Mouse (Mus musculus) stomach, postnatal 0 days (tissue): Measurements from ENCODE around the gene Gm10670. TPM values are rescaled to one million over a fixed set of nuclear protein-coding genes. Genes with fewer than 3 reads are reported as not detected.
"Not testable (repeated sequence)": the region's sequence is repeated elsewhere in the genome, so short reads cannot be mapped to it uniquely, and the experiment has no call there.

Experiments used
- ATAC-seq: fragments of 200-750 bp; cut with Nextera tagmentation; 2 replicates; pipeline ENCODE4 v1.8.0; 2017; ENCODE audit not compliant: low FRiP score, low TSS enrichment
- DNase-seq: peaks from one replicate; pipeline ENCODE4 v3.0.0-alpha.2; 2016; ENCODE audit warnings: low spot score
- H3K27ac ChIP-seq: fragments of 300-500 bp; sonication (generic); replicated peaks from 2 replicates; pipeline ENCODE4 v1.5.1; 2014; ENCODE audit warnings: mild to moderate bottlenecking, control low read depth
- H3K27me3 ChIP-seq: fragments of 300-500 bp; sonication (generic); 2 replicates; pipeline ENCODE4 v1.6.1; 2014; ENCODE audit warnings: low read length; ENCODE audit not compliant: control insufficient read depth, insufficient read depth
- H3K36me3 ChIP-seq: fragments of 300-500 bp; sonication (generic); 2 replicates; pipeline ENCODE4 v1.6.1; 2014; ENCODE audit warnings: low read length, mixed read lengths; ENCODE audit not compliant: control insufficient read depth, insufficient read depth
- H3K4me1 ChIP-seq: fragments of 300-500 bp; sonication (generic); replicated peaks from 2 replicates; pipeline ENCODE4 v1.6.1; 2014; ENCODE audit warnings: antibody characterized with exemption; ENCODE audit not compliant: control insufficient read depth, insufficient read depth
- H3K4me2 ChIP-seq: fragments of 300-500 bp; sonication (generic); replicated peaks from 2 replicates; pipeline ENCODE4 v1.6.1; 2014; ENCODE audit warnings: low read depth, mild to moderate bottlenecking, control low read depth, moderate library complexity
- H3K4me3 ChIP-seq: fragments of 300-500 bp; sonication (generic); 2 replicates; pipeline ENCODE4 v1.5.1; 2014; ENCODE audit warnings: low read depth, low read length, control low read depth
- H3K9ac ChIP-seq: fragments of 300-500 bp; sonication (generic); 2 replicates; pipeline ENCODE4 v1.6.1; 2014; ENCODE audit warnings: mild to moderate bottlenecking, low read length, control low read depth, mixed read lengths
- H3K9me3 ChIP-seq: fragments of 300-500 bp; sonication (generic); 2 replicates; pipeline ENCODE4 v1.6.1; 2016; ENCODE audit warnings: low read length; ENCODE audit not compliant: control insufficient read depth
- WGBS: fragments of 180-500 bp; shearing (Covaris S2); extraction: QIAGEN DNeasy Blood & Tissue Kit; methylation state at CpG from one replicate; pipeline ENCODE4 v1.1.7; 2014; 5-methylcytosine and 5-hydroxymethylcytosine counted together
- polyA plus RNA-seq: library from polyadenylated mRNA; unstranded; fragments of >200 nt; fragmentation: Nextera tagmentation; extraction: Ambion mirVana; gene quantifications from 2 replicates; pipeline ENCODE4 v1.2.1, GENCODE M21; 2015

Gene Gm10670
- polyA plus RNA-seq, result not detected in 2 replicates

- not testable (repeated sequence) for H3K9me3 ChIP-seq, H3K36me3 ChIP-seq, DNase-seq, H3K4me1 ChIP-seq, H3K4me2 ChIP-seq, H3K27ac ChIP-seq, H3K9ac ChIP-seq, H3K4me3 ChIP-seq, ATAC-seq, H3K27me3 ChIP-seq
- WGBS, result no CpG with 5 or more reads among the region's 5 CpGs
These were observed at the start of gene Gm10670 for GRCm38 (mm10) chr7:20474825-20475224. Gene Gm10670 (minus strand): TSS chr7:20474925.

- not testable (repeated sequence) for H3K4me3 ChIP-seq, DNase-seq, H3K36me3 ChIP-seq, H3K4me2 ChIP-seq, H3K4me1 ChIP-seq, ATAC-seq, H3K27me3 ChIP-seq, H3K9me3 ChIP-seq, H3K27ac ChIP-seq, H3K9ac ChIP-seq
- WGBS, result no CpG with 5 or more reads among the region's 3 CpGs
These were observed 35.7 kb upstream of the Gm10670 start, which contains the start of gene Vmn1r103 for GRCm38 (mm10) chr7:20510434-20510833. Gene Vmn1r103 (minus strand): TSS chr7:20510534.

GRCm38 (mm10) chr7:20442493-20442892, 32.2 kb downstream of the Gm10670 start, which contains the start of gene Vmn1r101:
Gene Vmn1r101 (minus strand): TSS chr7:20442593.
- not testable (repeated sequence) for H3K36me3 ChIP-seq, H3K9me3 ChIP-seq, H3K27me3 ChIP-seq, H3K9ac ChIP-seq, ATAC-seq, H3K4me3 ChIP-seq, H3K4me1 ChIP-seq, H3K27ac ChIP-seq, DNase-seq, H3K4me2 ChIP-seq
- no CpG with 5 or more reads among the region's 2 CpGs for WGBS

Other genes starting within 250 kb of the Gm10670 start
- gene Gm4498, start 241.1 kb downstream of the Gm10670 start, polyA plus RNA-seq, result not detected in 2 replicates
- 0.15 TPM in 1 of 2 replicates, not detected in the other for gene Gm5890, start 212.1 kb downstream of the Gm10670 start, polyA plus RNA-seq
- not detected in 2 replicates for gene Gm4133, start 140.9 kb downstream of the Gm10670 start, polyA plus RNA-seq
- gene Gm5728, start 99.5 kb downstream of the Gm10670 start, polyA plus RNA-seq, result not detected in 2 replicates
- gene Vmn1r100, start 57.0 kb downstream of the Gm10670 start, polyA plus RNA-seq, result not detected in 2 replicates
- gene Vmn1r101, start 32.3 kb downstream of the Gm10670 start, polyA plus RNA-seq, result not detected in 2 replicates
- not detected in 2 replicates for gene Vmn1r103, start 35.6 kb upstream of the Gm10670 start, polyA plus RNA-seq
- gene Vmn1r104, start 58.9 kb upstream of the Gm10670 start, polyA plus RNA-seq, result not detected in 2 replicates
- not detected in 2 replicates for gene Gm5726, start 70.8 kb upstream of the Gm10670 start, polyA plus RNA-seq
- not detected in 2 replicates for gene Gm4141, start 101.3 kb upstream of the Gm10670 start, polyA plus RNA-seq
- not detected in 2 replicates for gene Gm4513, start 124.1 kb upstream of the Gm10670 start, polyA plus RNA-seq
- gene Vmn1r107, start 194.0 kb upstream of the Gm10670 start, polyA plus RNA-seq, result not detected in 2 replicates
- gene Vmn1r111, start 228.3 kb upstream of the Gm10670 start, polyA plus RNA-seq, result not detected in 2 replicates